Mouse (Mus musculus) MEL (cell line): ENCODE measurements around the gene Grm5. TPM values are rescaled to one million over a fixed set of nuclear protein-coding genes. Genes with fewer than 3 reads are reported as not detected.

ENCODE experiments used
- DNase-seq: peaks from one replicate; pipeline ENCODE4 v3.0.0; 2011; ENCODE audit warnings: low read depth, low spot score
- H3K27ac ChIP-seq: 2 replicates; pipeline ENCODE4 v1.5.1; 2012; ENCODE audit warnings: low read depth, mild to moderate bottlenecking, control low read depth, low read length, moderate library complexity; ENCODE audit not compliant: control insufficient read depth
- H3K27me3 ChIP-seq, 2 experiments: fragments of 150-350 bp in 1 of 2; sonication (generic) in 1 of 2; 2 replicates each; pipeline ENCODE4 v1.6.1; 2012; ENCODE audit warnings: low read length in 2 of 2, mild to moderate bottlenecking in 2 of 2, improper control_type of control experiment in 1 of 2, moderate library complexity in 1 of 2; ENCODE audit not compliant: insufficient read depth in 2 of 2, control insufficient read depth in 1 of 2
- H3K36me3 ChIP-seq, 2 experiments: 2 replicates each; pipeline ENCODE4 v1.6.1; 2012 to 2014; ENCODE audit warnings: low read length in 2 of 2, improper control_type of control experiment in 1 of 2, inconsistent platforms in 1 of 2, mild to moderate bottlenecking in 1 of 2; ENCODE audit not compliant: insufficient read depth in 2 of 2, control insufficient read depth in 1 of 2
- H3K4me1 ChIP-seq, 2 experiments: fragments of 150-350 bp in 1 of 2; sonication (generic) in 1 of 2; 2 replicates each; pipeline ENCODE4 v1.6.1; 2012; ENCODE audit warnings: low read length in 2 of 2, improper control_type of control experiment in 1 of 2, mild to moderate bottlenecking in 1 of 2; ENCODE audit not compliant: insufficient read depth in 2 of 2, control insufficient read depth in 1 of 2
- H3K4me3 ChIP-seq, 2 experiments: fragments of 150-350 bp in 1 of 2; sonication (generic) in 1 of 2; 2 replicates each; pipeline ENCODE4 v1.5.1; 2012; ENCODE audit warnings: low read depth in 2 of 2, low read length in 2 of 2, mild to moderate bottlenecking in 2 of 2, moderate library complexity in 2 of 2, control low read depth in 1 of 2, improper control_type of control experiment in 1 of 2; ENCODE audit not compliant: control insufficient read depth in 1 of 2, insufficient read depth in 1 of 2
- H3K79me2 ChIP-seq: 2 replicates; pipeline ENCODE4 v1.6.1; 2012; ENCODE audit warnings: mild to moderate bottlenecking, low read length, moderate library complexity; ENCODE audit not compliant: control insufficient read depth, poor library complexity, insufficient read depth
- H3K9ac ChIP-seq: 2 replicates; pipeline ENCODE4 v1.6.1; 2012; ENCODE audit warnings: low read depth, mild to moderate bottlenecking, control low read depth, low read length, moderate library complexity; ENCODE audit not compliant: control insufficient read depth, poor library complexity, severe bottlenecking
- H3K9me3 ChIP-seq: fragments of 150-350 bp; sonication (generic); replicated peaks from 2 replicates; pipeline ENCODE4 v1.6.1; 2012; ENCODE audit warnings: mild to moderate bottlenecking, low read length, improper control_type of control experiment, moderate library complexity; ENCODE audit not compliant: insufficient read depth
- BHLHE40 ChIP-seq: IDR thresholded peaks from 2 replicates; pipeline ENCODE4 v1.6.1; 2012; ENCODE audit warnings: low read depth, mild to moderate bottlenecking, inconsistent platforms, low read length, improper control_type of control experiment, borderline replicate concordance
- CHD1 ChIP-seq: IDR thresholded peaks from 2 replicates; pipeline ENCODE4 v1.6.1; 2012; ENCODE audit warnings: low read depth, mild to moderate bottlenecking, inconsistent platforms, low read length, improper control_type of control experiment
- CTCF ChIP-seq, 3 experiments: IDR thresholded peaks in 2 of 3; conservative IDR thresholded peaks in 1 of 3; 2 replicates each; pipeline ENCODE4 v1.5.1; 2011 to 2012; ENCODE audit warnings: low read length in 3 of 3, low read depth in 2 of 3, mild to moderate bottlenecking in 2 of 3, improper control_type of control experiment in 1 of 3, inconsistent platforms in 1 of 3, mixed read lengths in 1 of 3, moderate library complexity in 1 of 3; ENCODE audit not compliant: control insufficient read depth in 1 of 3, insufficient read depth in 1 of 3, poor library complexity in 1 of 3, severe bottlenecking in 1 of 3
- ELF1 ChIP-seq: IDR thresholded peaks from 2 replicates; pipeline ENCODE4 v1.6.1; 2014; ENCODE audit warnings: low read depth, mild to moderate bottlenecking, inconsistent platforms, low read length, improper control_type of control experiment, moderate library complexity
- ETS1 ChIP-seq: IDR thresholded peaks from 2 replicates; pipeline ENCODE4 v1.6.1; 2012; ENCODE audit warnings: low read depth, mild to moderate bottlenecking, inconsistent platforms, low read length, improper control_type of control experiment, moderate library complexity
- GATA1 ChIP-seq: IDR thresholded peaks from 2 replicates; pipeline ENCODE4 v1.6.1; 2011; ENCODE audit warnings: low read depth, low read length, improper control_type of control experiment
- MAFK ChIP-seq: IDR thresholded peaks from 2 replicates; pipeline ENCODE4 v1.6.1; 2011; ENCODE audit warnings: low read depth, mild to moderate bottlenecking, low read length, improper control_type of control experiment, borderline replicate concordance
- MAX ChIP-seq: IDR thresholded peaks from 2 replicates; pipeline ENCODE4 v1.6.1; 2011; ENCODE audit warnings: low read length, improper control_type of control experiment
- MAZ ChIP-seq: IDR thresholded peaks from 2 replicates; pipeline ENCODE4 v1.6.1; 2012; ENCODE audit warnings: low read depth, mild to moderate bottlenecking, inconsistent platforms, low read length, improper control_type of control experiment
- MYB ChIP-seq: IDR thresholded peaks from 2 replicates; pipeline ENCODE4 v1.6.1; 2011; ENCODE audit warnings: mild to moderate bottlenecking, low read depth, low read length, improper control_type of control experiment
- POLR2AphosphoS2 ChIP-seq: IDR thresholded peaks from 2 replicates; pipeline ENCODE4 v1.6.1; 2011; ENCODE audit warnings: low read length, improper control_type of control experiment
- RAD21 ChIP-seq: IDR thresholded peaks from 2 replicates; pipeline ENCODE4 v1.6.1; 2011; ENCODE audit warnings: mild to moderate bottlenecking, low read depth, low read length, improper control_type of control experiment
- RCOR1 ChIP-seq: IDR thresholded peaks from 2 replicates; pipeline ENCODE4 v1.6.1; 2012; ENCODE audit warnings: low read depth, mild to moderate bottlenecking, inconsistent platforms, low read length, improper control_type of control experiment
- SIN3A ChIP-seq: IDR thresholded peaks from 2 replicates; pipeline ENCODE4 v1.6.1; 2012; ENCODE audit warnings: low read length, improper control_type of control experiment, inconsistent platforms
- USF1 ChIP-seq: IDR thresholded peaks from 2 replicates; pipeline ENCODE4 v1.6.1; 2014; ENCODE audit warnings: low read depth, mild to moderate bottlenecking, inconsistent platforms, low read length, improper control_type of control experiment, moderate library complexity
- USF2 ChIP-seq, 2 experiments: IDR thresholded peaks; 2 replicates each; pipeline ENCODE4 v1.6.1; 2011 to 2012; ENCODE audit warnings: improper control_type of control experiment in 2 of 2, low read length in 2 of 2, borderline replicate concordance in 1 of 2, inconsistent platforms in 1 of 2, low read depth in 1 of 2, mild to moderate bottlenecking in 1 of 2; ENCODE audit not compliant: insufficient read depth in 1 of 2
- polyA plus RNA-seq, 2 experiments: library from polyadenylated mRNA; stranded (reverse) in 1 of 2; unstranded in 1 of 2; fragments of >175 nt in 1 of 2; fragments of >200 nt in 1 of 2; gene quantifications; 2 replicates each; pipeline versions ENCODE4 v1.2.1 to v1.2.4; 2012; ENCODE audit warnings: low replicate concordance in 2 of 2, low read depth in 1 of 2; ENCODE audit not compliant: insufficient read length in 2 of 2, insufficient read depth in 1 of 2, missing spikeins in 1 of 2
- total RNA-seq: library from RNA; depleted of rRNA; stranded (reverse); fragments of 300-350 nt; gene quantifications from 2 replicates; pipeline ENCODE4 v1.2.3, GENCODE M21; 2012

Grm5 gene
- total and polyA plus RNA-seq, 3 experiments = 0.39 to 0.46 TPM; not detected in 1

DNA sequence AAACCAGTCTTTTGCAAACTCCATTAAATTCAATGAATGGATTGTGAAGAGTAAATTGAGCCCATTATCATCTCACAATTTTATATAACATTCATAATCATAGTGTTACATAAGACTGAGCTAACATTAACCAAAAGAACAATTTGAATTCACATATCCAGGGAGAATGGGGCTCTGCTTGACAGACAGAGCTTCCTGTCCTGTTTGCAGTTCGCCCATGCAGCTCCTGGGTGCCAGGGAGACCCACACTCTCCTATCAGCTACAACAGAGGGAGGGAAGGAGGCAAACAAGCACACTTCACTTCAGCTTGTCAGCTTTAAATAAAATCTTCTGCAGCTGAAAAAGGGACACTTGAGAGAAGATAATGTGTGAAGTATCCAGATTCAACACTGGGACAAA lies 389.2 kb downstream of the Grm5 start:
- Histone ChIP-seq H3K4me1 (no peaks in the 10 kb centered on the region), H3K9me3 (no peaks in the 10 kb centered on the region), H3K27ac (no peak overlapping the region), H3K27me3 (no peaks in the 10 kb centered on the region), H3K4me3 (no peak overlapping the region), H3K36me3 (no peaks in the 10 kb centered on the region), H3K79me2 (no peaks in the 10 kb centered on the region), H3K9ac (no peak overlapping the region)
- DNase-seq = no peak
- TF ChIP-seq SIN3A = no peak
- TF ChIP-seq MAX = no peak
- no peak for TF ChIP-seq RAD21
- no peak for TF ChIP-seq GATA1
- no peak for TF ChIP-seq POLR2AphosphoS2
- no peak for TF ChIP-seq CTCF (IDR thresholded peaks at IDR 0.05 in 2 of 3, conservative IDR thresholded peaks at IDR 0.05 in 1 of 3; ENCODE audit: control insufficient read depth in 1 of 3, insufficient read depth in 1 of 3, low read depth in 2 of 3, low read length in 3 of 3, poor library complexity in 1 of 3, severe bottlenecking in 1 of 3)
- TF ChIP-seq MAZ = no peak
- no peak for TF ChIP-seq USF2 (IDR thresholded peaks at IDR 0.05; ENCODE audit: borderline replicate concordance in 1 of 2, insufficient read depth in 1 of 2, low read depth in 1 of 2, low read length in 2 of 2)
- TF ChIP-seq USF1 = no peak
- TF ChIP-seq MYB = no peak
- TF ChIP-seq RCOR1 = no peak
- no peak for TF ChIP-seq MAFK

DNA sequence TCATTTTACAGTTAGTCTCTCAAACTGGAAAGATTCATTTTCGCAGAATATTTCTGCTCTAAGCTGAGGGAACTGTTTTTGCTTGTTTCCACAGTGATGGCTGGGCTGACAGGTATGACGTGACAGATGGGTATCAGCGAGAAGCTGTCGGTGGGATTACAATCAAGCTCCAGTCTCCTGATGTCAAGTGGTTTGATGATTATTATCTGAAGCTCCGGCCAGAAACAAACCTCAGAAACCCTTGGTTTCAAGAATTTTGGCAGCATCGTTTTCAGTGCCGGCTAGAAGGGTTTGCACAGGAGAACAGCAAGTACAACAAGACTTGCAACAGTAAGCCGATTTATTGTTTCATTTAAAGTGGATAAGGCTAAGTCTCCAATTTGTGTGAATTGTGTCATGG lies 391.1 kb downstream of the Grm5 start:
- H3K9ac ChIP-seq = no peak overlapping the region
- H3K27me3 ChIP-seq = no peaks in the 10 kb centered on the region
- no peak for DNase-seq
- H3K9me3 ChIP-seq = no peaks in the 10 kb centered on the region
- TF ChIP-seq USF2 (IDR thresholded peaks at IDR 0.05; ENCODE audit: borderline replicate concordance in 1 of 2, insufficient read depth in 1 of 2, low read depth in 1 of 2, low read length in 2 of 2) = no peak
- TF ChIP-seq MAX = no peak
- TF ChIP-seq CHD1 = no peak
- no peak for TF ChIP-seq BHLHE40
- no peak for TF ChIP-seq ELF1
- TF ChIP-seq RCOR1 = no peak
- no peak for TF ChIP-seq ETS1
- H3K4me1 ChIP-seq = no peaks in the 10 kb centered on the region
- no peak overlapping the region for H3K27ac ChIP-seq
- H3K79me2 ChIP-seq = no peaks in the 10 kb centered on the region
- H3K36me3 ChIP-seq = no peaks in the 10 kb centered on the region
- no peak overlapping the region for H3K4me3 ChIP-seq
